Mouse (Mus musculus) embryo, embryonic 11.5 days (tissue): ENCODE measurements around the gene Pbx1.
A peak's percentile ranks its signal among the peaks of the same experiment; 100 is the strongest.

Source experiments
- DNase-seq: peaks from one replicate; pipeline ENCODE4 v3.0.0-alpha.2; 2012; ENCODE audit warnings: low read depth, low spot score

Pbx1 gene

GRCm38 (mm10) chr1:168169791-168170190 is 262.3 kb downstream of the Pbx1 start:
- no peak for DNase-seq

- DNase-seq = no peak
These were observed 262.9 kb downstream of the Pbx1 start for GRCm38 (mm10) chr1:168169052-168169779.

DNA sequence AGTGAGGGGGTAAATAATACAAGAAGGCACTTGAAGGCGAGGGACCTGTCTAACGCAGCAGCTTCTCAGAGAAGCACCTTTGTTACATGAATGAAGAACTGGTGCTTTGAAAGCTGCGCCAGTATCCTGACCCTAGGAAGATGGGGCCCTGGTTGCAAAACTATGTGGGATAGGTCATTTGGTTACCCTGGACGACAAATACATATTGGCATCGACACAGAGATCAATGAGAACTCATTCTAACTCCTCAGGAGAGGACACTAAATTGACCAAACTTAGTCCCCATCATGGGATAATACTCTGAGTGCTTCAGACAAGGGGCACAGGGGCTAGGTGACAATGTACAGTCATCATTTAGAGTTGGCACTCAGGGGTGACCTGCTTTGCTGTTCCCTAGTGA is 264.3 kb downstream of the Pbx1 start:
- DNase-seq = no peak

DNA sequence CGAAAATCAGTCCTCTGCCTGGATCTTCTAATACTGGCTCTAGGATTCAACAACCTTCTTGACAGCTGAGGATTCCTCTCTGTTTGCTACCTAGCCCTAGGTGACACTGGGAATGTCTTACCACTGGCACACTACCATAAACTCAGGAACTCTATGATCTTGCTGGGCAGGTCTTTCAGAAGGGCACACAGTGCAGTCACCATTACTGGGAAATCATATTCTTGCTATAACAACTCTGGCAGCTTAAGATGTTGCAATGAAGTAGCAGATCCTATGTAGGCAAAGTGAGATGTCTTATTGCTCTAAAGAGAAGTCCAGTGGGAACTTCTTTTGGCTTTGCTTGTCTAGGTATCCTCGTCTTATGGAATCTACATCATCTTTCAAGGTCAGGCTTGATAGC is 265.2 kb downstream of the Pbx1 start:
- DNase-seq = no peak

DNA sequence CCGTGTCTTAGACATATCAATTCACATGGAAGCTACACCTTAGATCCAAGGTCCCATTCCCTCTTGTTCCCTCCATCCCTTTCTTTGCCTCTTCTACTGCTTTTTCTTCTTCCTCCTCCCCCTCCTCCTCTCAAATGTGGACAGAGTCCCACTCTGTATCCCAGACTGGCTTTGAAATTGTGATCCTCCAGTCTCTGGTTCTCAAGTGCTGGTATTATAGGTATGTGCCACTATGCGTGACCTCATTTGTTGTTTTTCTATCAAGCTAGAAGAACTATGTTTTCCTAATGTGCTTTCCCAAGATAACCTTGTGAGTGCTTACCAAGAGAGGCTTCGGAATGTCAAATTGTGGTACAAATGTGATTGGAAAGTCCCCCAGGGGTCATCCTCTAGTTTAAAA is 267.1 kb downstream of the Pbx1 start:
- no peak for DNase-seq

- peak; percentile 38 for DNase-seq
These were observed 268.4 kb downstream of the Pbx1 start for GRCm38 (mm10) chr1:168163521-168164233.

DNA sequence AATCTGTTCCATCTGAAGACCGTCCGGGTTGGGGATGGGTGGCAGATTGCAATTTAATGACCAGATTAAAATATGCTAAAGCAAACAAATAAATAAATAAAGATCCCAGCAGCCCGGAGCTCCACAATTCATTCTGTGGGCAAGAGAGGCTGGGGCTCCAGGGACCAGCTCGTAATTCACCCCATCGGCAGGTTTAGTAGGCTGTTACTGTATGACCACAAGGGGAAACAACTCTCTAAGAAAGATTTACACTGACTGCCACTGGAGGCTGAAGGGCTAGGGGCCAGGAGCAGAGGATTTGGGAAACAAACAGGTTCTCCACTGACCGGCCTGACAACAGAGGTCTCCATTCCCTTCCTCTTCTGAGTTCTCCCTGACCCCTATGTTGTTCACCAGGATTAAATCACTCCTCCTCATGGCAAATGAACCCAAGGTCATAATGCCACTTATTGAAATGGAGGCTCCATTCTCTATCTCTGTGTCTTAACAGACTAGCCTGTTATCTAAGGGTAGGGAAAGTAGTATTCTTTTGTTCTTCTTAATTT is 292.9 kb downstream of the Pbx1 start:
- no peak for DNase-seq

DNA sequence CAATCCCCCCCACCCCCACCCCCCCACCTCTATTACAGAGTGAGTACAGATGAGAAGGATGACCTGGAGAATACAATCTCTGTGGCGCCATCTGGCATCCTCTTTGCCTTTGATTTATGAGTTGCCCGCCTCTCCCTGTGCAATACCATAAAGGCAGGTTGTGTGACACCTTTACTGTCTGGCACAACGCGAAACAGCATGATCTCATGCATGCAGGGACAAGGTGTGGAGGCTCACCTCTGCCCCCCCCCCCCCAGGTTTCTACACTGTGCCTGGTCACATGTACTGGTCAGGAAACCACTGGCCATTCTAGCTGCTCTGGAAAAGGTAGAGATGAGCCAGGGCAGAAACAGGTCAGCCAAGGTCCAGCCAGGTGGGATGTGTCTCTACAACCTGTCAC is 293.4 kb downstream of the Pbx1 start:
- DNase-seq = no peak

GRCm38 (mm10) chr1:168137890-168138289 is 294.2 kb downstream of the Pbx1 start:
- no peak for DNase-seq

GRCm38 (mm10) chr1:168135545-168135944 is 296.5 kb downstream of the Pbx1 start:
- DNase-seq = no peak

DNA sequence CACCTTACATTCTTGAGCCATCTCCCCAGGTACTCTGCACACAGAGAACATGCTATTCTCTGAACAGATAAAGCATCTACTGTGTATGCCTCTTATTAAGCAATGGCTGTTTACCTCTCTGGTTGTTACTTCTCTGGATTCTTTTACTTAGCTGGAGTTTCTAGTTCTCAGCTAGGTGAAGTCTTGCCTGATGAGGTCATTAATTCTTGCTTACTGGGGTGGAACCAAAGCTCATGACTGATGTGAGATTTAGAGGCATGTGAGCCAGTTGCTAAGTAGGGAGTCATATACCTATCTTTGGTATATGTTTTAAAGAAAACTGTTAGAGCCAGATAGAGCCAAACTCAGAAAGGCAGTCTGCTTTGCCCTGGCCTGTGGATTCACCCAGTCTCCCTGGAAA is 298.4 kb downstream of the Pbx1 start:
- no peak for DNase-seq

DNA sequence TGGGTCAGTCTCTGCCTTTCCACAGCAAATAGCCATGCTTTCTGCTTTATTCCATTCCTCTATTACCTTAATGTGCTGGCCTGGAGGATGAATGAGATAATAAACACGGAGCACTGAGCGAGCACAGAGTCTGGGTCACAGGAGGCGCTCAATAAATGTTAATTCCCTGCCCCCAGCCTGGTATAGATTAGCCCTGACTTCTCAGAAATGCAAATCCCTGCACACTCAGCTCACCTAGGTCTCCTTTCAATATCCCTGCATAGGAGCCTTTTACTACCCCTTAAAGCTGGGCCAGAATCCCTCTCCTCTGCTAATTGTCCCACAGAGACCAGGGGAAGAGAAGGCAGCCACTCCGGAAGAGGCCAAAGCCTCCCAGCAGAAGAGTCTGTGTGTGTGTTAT is 304.1 kb downstream of the Pbx1 start:
- DNase-seq = no peak

GRCm38 (mm10) chr1:168124643-168125490 is 307.2 kb downstream of the Pbx1 start:
- DNase-seq = no peak

DNA sequence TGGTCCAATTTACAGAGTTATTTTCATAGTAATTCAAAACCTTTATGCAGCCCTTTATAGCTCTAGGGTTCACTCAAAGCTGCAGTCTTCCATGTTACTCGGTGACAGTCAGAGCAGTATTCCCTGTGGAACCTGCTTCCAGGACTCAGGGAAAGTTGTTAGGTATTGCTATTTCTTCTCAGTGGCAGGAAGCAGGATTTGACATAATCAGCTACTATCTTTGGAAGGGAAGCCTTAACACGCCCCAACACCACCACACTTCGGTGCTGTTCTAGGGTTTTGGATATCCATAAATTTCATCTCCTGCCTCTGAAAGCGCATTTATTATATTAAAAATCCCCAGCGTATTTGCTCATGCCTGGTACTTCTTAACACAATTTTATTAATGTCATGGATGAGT is 314.0 kb downstream of the Pbx1 start:
- no peak for DNase-seq

GRCm38 (mm10) chr1:168117367-168117766 is 314.7 kb downstream of the Pbx1 start:
- DNase-seq = no peak

GRCm38 (mm10) chr1:168109797-168110196 is 322.3 kb downstream of the Pbx1 start:
- no peak for DNase-seq

- no peak for DNase-seq
These were observed 328.2 kb downstream of the Pbx1 start for GRCm38 (mm10) chr1:168103821-168104220.

GRCm38 (mm10) chr1:168101514-168101913 is 330.6 kb downstream of the Pbx1 start:
- DNase-seq = no peak

DNA sequence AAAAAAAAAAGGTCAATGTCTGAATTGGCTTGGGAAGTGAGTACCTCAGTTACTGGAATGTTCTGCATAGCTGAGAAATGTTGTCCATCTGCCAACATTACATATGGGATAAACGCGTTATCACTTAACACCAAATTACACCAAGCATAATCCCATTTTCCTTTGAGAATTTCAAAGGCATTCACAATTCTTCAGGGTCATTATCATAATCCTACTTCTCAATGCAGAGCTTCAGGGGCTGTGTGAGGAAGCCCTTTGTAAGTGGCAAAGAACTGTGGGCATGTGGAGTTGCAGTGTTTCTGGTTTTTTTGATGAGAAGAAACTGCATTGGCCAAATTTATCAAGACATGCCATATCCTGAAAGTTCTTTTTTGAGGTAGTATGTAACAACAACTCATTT is 333.3 kb downstream of the Pbx1 start:
- no peak for DNase-seq

DNA sequence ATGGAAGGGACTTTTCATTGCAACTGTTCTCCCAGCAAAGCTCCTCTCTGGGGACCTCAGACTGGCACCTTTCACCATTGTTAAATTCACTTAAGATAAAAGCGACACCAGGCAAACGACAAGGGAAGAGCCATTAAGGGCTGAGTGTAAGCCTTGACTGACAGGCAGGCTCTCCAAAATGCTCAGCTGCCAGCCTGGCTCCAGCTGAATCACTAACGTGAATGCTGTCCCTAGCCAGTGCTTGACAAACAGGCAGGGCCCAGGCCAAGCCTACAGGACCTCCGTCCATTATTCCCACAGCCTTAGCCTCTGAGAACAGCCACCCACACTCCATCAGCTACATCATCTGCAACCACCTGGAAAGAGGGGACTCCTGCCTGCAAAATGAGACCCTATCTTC is 337.4 kb downstream of the Pbx1 start:
- no peak for DNase-seq

DNA sequence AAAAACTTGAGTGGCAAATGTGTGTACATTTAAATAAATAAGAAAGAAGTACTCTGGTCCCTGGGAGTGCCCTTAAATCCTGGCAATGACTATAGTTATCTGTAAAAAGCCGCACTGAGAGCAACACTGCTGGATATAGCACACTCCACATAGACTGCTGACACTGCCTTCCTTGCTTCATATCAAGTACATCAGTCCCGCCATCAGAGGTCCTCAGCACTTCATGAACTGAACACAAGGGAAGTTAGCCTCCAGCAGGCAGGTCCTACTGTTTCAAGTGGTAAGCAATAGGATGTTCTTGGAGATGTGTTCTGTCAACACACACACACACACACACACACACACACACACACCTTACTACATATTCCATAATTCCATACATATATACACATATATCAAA is 339.0 kb downstream of the Pbx1 start:
- DNase-seq = no peak

DNA sequence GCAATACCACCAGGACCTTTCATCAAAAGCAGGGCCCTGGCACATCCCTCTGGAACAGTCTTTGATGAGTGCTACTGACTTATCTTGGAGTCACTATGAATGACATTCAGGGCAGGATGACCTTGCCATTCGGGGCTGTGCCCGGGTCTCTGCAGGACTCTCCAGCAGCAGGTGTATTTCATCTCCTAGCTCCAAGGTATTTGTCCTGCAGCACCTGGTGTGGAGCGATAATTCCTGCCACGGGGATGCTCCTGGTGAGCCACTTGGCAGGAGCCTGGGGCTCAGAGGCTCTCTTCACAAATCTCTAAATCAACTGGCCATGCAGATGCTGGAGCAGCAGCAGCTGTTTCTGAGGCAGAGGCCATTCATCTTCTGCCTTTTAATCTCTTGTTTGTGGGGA is 340.4 kb downstream of the Pbx1 start:
- no peak for DNase-seq
